Mouse (Mus musculus): ENCODE measurements at regions not wholly inside any gene's neighbourhood (a gene's known extent, or its start where the extent isn't known, plus 50 kb on each side); places are given as distances from the start of the nearest gene placed in this dataset.
"Not testable (repeated sequence)": the region's sequence is repeated elsewhere in the genome, so short reads cannot be mapped to it uniquely, and the experiment has no call there.

DNA sequence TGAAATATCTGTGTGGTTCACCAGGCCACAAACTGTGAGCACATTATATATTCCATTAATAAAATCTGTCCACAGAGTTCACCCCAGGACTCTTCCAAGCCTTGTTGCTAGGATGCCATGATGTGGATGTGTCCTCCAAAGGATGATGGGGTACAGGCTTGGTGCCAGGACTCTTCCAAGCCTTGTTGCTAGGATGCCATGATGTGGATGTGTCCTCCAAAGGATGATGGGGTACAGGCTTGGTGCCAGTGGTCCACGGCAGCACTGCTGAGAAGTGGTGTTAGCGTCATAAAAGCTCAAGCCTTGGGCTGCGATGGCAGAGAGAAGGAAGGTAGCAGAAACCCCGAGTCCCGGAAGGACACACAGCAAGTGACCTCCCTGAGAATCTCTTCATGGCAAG lies 153.4 kb downstream of the Srek1 start:
- DNase-seq (ENCODE audit: low spot score): not testable (repeated sequence)

DNA sequence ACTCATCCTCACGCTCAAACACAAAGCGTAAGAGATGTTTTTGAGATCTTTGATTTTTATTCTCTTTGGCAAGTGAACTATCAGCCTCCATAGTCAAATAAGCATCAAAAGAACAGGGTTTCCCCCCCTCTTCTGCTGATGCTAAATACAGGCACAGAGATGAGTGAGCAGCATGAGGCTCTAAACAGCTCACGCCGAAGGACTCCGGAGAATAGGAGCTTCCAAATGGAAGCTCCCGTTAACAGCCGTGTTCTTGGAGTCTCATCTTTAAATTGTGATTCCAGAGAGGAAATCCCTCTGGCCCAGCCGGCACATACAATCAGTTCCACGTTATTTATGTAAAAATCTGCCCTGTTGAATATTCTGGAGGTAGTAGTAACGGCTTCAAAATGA lies 161.1 kb downstream of the Srek1 start:
- DNase-seq (ENCODE audit: low spot score): no peak

DNA sequence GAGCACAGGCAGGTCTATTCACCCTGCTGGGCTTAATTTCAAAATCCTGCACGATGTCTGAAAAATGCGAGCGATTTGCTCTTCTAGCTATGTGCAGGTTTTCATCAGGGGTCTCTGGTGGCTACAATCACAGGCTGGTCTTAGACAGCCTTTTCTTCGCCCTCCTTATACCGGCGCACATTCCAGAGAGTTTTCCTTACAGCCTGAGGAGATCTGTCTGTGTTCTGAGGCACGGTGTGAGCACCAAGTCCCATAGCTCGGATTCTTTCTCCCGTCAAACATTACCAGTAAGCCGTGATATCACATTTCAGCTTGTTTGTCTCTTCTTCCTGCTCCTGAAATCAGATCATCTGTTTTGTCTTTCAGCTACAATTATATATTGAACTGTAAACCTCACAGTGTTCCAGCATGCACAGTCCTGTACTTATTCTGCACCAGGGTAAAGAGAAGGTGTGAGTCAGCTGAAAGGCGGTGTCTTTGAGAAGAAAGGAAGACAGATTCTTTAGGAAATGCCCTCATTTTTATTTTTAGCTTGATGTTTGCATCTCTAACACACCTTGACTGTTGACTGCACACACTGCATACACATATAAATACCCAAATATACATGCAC lies 161.6 kb downstream of the Srek1 start:
- DNase-seq (ENCODE audit: low spot score): no peak

DNA sequence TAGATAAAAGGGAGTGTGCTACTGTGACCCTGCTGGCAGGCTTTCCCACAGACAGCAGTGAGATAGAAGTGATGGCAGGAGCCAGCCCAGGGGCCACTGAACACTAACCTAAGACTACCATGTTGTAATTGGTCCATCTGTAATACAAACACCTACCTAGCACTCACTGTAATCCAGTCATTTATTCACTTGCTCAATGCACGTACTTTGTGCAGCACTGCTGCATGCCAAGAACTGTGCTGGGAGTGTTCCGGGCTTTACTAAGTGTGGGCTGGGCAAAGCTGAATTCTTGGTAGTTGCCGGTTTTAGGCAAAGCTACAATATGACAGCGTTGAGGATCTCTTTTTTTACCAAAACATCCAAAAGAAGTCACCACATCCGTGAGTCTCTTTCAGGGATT lies 172.1 kb downstream of the Srek1 start:
- DNase-seq (ENCODE audit: low spot score): peak; percentile 44

DNA sequence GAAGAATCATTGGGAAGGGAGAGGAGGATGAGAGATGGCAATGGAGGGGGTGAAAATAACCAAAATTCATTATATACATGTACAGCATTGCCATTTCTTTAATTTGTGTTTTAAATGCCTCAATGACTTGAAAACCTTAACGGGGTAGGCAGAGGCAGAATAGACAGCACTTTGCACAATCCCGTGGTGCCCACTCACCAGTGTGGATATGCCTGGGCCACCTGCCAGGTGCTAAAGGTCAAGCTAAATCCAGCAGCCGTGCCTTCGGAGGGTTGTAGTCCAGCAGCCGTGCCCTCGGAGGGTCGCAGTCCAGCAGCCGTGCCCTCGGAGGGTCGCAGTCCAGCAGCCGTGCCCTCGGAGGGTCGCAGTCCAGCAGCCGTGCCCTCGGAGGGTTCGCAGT lies 182.0 kb downstream of the Srek1 start:
- DNase-seq (ENCODE audit: low spot score): no peak

DNA sequence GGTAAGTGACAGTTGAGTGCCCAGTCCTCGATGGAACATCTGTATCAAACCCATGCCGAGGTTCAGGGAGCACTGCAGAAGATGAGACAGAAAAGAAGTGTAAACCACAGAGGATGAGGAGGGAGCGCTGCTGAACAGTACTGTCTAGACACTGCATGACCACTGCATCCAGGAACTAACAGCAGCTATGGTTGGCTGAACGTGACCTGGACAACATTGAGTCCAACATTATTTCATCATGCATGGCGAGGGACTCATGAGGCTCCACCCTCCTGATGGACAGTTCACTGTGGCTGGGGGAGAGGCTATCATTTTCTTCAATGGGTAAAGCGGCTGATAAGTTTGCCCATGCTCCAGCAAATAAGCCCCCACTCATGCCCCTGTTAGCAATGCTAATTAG lies 182.5 kb downstream of the Srek1 start:
- DNase-seq (ENCODE audit: low spot score): no peak

DNA sequence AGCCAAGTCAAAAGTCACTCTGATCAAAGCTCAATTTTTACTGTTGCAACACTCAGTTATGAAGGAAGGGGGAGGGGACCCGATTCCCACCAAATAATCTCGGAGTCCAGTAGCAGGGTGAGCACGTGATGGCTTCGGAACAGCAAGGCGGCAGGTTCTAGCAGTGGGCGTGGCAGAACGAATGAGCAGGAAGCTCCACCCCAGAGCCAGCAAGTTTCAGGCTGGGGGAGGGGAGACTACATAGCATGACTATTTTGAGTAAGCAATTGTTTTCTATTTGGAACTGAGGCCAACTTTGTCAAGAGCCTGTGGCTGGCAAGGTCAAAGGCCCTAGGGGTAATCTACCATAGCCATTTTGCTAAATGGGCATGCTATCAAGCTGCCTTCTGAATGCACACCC lies 183.0 kb downstream of the Srek1 start:
- not testable (repeated sequence) for DNase-seq (ENCODE audit: low spot score)

DNA sequence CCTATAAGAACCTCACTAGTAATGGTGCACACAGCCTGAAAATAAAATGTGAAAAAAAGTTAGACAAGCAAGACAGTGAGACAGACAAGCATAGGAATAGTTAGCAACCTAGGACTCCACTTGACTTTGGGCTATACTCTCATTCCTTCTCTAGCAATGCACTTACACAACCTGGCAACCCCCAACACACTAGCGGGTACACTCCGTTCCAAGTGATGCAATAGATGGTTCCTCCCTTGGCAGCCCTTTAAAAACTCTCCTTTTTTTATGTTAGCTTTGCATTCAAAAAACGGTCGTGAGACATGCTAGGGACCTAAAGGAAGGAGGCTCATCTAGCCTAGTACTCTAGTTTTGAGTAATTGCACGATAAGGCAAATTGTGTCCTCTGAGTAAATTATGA lies 184.8 kb downstream of the Srek1 start:
- no peak for DNase-seq (ENCODE audit: low spot score)

DNA sequence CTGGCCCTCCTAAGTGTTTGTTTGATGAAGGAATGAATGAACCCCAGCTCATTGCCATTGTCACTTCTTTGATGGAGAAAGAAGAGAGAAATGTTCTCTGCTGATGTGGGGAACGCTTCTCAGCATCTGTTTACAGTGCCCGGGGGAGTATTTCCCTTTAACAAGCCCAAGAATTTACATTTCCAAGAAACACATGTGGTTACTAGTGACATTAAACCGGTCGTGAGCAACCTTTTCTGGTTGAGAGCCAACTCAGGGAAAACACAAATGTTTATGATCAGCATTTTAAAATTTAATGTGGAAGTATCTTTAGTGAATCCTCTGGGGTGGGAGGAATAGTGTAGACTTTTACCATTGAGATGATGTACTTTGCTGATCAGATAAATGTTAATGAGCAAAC lies 197.6 kb downstream of the Srek1 start:
- no peak for DNase-seq (ENCODE audit: low spot score)

DNA sequence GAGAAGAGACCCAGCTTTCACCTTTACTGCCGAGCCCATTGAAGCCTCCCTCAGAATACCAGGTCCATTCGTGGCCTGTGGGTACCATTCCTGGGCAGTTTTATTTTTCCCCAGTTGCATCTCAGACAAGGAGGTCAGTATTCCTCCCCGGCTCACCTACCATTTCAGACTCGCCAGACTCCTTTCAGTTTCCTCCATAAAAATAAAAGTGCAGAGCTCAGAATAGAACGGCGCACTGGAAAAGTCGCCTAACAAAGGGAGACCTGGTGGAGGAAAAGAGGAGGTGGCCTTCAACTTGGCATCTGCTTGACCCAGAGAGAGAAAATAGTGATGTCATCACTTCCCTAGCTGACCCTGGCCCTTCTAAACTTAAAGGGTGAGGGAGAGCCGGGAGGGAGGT lies 209.7 kb downstream of the Srek1 start:
- DNase-seq (ENCODE audit: low spot score): no peak

DNA sequence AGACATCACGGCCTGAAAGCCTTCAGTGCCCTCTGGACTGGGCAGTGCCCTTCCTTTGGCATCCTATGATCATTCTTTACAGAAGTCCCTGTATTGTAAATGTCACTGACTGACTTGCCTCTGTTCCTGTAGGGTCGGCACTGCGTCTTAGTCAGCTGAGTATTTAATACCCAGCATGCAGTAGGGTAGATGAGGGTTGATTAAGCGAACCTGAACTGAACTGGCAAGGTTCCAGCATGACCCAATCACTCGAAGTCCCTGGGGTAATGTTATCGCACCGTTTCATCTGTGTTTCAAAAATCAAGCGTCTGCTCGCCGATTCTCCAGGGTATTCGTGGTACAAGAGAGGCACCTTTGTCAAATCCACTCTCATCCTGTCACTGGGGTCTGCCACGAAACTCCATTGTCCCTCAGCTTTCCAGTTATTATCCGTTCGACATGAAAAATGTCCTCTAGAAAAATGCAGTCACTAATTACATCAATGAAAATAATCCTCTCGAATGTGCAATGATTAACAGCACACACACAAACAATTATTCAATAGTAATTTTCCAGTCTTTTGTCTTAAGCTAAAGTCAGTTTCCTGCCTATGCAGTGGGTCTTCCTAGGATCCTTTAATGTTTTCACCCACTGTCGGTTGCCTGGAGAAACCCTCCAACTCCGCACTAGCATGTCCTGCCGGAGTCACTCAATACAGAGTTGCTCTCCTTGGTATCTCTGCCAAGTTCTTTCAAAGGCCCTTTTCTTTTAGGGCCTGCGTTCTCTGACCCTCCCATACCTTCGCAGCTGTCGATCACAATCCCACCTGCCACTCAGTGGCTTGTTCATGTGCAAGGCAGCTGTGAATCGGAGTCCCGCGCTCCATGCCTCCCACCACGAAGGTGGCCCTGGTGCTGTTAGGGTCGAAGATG lies 212.4 kb downstream of the Srek1 start:
- DNase-seq (ENCODE audit: low spot score): no peak

DNA sequence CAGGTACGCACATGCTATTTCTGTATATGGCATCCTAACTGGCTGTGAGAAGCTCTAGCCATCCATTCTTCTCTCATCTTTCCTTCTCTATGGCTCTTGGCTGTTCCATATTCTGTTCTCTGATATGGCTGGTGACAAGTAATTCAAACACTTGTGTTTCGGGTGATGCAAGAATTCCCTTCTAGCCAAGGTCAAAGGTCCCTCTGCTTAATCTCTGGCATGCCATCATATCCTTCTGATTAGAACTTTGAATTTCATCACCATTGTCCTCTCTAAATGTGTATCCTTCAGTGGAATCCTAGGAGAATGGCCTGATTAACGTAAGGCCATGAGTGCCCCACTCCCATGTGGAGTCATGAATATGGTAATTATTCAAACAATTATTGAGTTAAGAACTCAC lies 215.5 kb downstream of the Srek1 start:
- DNase-seq (ENCODE audit: low spot score): no peak

DNA sequence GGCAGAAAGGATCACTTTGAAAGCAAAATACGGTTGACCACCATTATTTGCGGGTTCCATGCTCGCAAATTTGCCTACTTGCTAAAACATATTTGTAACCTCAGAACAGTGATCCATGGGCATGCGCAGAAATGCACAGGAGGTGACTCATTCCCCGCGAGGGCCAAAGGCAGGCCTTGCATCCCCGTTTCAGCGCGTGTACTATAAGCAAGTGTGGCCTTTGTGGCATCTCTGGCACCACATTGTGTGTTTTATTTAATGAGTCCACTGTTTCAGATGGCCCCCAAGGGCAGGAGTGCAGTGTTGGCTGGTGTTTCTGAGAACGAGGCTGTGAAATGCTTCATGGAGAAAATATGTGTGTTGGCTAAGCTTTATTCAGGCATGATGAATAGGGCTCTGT lies 205.3 kb upstream of the Mast4 start:
- DNase-seq (ENCODE audit: low spot score): no peak

DNA sequence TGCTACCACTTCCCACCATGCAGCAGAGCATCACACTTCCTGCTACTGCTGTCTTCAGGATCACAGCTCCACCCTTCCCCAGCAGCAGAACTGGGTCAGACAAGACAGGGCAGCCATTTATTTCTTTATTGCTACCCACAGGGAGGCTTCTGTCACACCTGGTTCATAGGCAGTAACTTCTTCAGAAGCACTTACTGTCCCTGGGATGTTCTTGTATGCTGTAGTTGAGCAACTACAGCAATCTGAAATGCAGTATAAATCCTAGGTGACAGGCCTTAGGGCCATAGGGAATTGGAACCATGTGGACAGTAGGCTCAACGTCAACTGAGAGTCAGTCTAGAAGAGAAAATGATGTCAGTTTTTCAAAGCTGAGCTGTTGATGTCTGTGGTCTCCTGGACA lies 179.5 kb upstream of the Mast4 start:
- DNase-seq (ENCODE audit: low spot score): no peak

DNA sequence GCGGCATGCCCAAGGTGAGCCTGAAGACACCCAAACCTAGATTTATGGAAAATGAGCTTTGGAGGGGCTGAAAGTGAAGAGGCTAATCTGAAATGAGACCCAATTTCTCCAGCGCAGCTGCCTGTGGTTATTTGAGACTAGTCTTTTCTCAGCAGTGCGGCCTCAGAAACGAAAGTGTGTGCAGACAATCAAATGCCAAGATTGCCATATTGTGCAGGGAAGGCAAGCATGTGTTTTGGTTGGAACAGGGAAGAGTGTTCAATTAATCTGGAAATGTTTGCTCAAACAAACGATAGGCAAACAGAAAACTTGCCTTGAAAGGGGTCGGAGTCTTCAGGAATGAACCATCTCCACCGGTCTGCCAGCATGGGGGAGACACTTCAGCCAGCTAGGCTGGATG lies 178.2 kb upstream of the Mast4 start:
- no peak for DNase-seq (ENCODE audit: low spot score)

DNA sequence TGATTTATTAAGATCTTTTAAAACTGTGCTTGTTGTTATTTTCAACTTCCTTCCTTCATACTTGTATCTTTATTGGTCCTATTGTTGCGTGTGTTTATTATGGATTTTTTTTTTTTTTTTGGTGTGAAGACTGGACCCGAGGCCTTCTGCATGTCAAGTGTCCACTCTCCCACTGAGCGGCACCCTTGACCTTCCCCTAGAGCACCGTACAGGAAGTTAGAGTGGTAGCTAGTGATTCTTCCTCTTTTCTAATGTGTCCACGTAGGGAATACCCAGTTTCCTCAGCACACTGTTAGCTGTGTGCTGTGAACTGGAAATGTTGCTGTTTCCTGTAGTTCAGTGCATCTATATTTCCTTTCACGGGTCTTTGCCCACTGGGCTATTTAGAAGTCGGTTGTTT lies 170.7 kb upstream of the Mast4 start:
- DNase-seq (ENCODE audit: low spot score): no peak

DNA sequence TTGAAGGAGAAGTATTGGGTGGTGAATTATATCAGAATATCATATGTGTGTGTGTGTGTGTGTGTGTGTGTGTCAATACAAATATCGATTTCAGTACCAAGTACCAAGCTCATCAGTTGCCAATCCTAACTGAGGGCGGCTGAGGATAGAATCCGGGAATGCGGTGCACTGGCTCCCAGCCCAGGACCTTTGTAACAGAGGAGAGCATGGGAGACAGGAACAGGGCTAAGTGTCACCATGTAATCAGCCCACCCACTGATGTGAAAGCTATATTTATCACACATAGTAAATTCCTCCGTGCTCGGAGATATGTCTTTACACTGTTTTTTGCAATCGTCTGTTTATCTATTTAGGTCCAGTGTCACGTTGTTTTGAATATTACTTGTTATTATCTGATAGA lies 165.1 kb upstream of the Mast4 start:
- peak; percentile 33 for DNase-seq (ENCODE audit: low spot score)

DNA sequence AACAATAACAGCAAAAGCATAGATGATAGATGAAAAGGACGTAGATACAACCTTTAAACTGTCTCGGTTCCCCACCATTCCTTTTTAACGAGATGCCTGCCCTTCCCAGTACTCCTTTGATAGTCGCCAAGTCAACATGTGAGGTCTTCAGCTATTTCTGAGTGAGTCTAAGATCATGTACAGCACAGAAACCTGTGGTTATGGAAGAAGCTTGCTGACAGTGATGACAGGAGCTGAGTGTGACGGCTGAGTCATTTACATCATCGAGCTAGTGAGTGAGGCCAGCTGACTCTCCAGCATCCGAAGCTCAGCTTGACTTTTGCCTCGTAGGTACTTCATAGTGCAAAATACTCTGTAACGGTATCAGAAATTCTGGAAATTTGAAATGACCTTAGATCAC lies 160.1 kb upstream of the Mast4 start:
- no peak for DNase-seq (ENCODE audit: low spot score)

DNA sequence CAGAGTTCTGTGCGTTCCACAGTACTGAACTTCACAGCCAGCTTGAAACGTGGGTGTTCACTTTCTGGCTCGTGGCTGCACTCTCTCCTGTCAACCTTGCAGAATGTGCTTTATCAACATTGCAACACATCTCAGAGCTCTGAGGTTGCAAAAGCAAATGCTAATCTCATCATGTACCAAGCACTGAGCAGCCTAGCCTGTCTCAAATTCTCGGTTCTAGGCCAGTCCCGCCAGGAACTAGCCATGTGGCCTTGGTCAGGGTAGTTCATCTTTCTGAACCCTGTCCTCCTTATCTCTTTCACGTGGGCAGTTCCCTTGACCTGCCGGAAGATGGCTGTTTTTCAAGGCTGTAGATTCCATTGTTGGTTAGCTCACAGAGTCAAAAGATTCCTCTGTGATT lies 159.3 kb upstream of the Mast4 start:
- DNase-seq (ENCODE audit: low spot score): peak; percentile 75

DNA sequence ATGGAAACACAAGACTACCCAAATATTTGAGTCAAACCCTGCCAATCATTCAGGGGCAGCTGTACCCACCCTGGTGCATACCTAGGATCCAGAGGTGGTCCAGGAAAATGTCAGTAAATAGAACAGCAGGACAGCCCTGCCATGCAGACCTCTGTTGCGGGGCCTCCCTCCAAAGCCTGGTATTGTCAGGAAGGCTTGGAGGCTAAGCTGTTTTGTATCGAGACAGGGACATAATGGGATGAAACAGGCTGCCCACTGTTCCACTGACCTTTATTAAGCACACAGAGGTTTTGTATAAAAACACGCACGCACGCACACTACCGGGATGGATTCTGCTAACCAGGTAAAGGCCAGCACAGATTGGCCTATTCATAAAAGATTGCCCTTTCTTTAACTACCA lies 155.8 kb upstream of the Mast4 start:
- no peak for DNase-seq (ENCODE audit: low spot score)

DNA sequence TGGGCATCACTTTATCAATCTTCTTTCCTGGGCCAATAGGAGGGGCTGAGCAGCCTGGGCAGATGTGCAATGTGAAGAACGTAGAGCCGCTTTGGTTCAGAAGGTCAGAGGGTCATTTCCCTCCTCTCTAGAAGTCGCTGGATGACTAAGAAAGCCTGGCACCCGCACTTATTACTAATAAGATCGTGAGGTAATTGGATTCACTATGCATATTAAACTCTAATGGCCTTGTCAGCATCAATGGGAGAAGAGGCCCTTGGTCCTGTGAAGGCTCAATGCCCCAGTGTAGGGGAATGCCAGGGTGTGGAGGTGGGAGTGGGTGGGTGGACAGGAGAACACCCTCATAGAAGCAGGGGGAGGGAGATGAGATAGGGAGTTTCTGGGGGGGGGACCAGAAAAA lies 149.8 kb upstream of the Mast4 start:
- no peak for DNase-seq (ENCODE audit: low spot score)

DNA sequence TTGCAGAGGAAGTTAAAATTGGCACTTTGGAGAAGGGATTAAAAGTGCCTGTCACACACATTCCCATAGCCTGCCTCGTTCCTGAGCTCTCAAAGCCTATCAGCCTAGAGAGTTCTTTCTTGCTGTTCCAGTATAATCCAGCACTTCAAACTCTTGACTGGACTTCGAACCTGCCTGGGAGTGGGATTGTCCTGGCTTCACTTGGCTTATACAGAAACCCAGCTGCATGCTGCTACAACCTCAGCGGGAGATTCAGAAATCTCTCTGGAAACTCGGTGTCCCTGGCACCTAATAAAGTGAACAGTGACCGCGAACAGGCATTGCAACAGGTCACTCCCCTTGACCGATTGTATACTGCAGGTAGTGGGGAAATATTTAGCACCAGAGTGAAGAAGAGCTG lies 149.1 kb upstream of the Mast4 start:
- no peak for DNase-seq (ENCODE audit: low spot score)

DNA sequence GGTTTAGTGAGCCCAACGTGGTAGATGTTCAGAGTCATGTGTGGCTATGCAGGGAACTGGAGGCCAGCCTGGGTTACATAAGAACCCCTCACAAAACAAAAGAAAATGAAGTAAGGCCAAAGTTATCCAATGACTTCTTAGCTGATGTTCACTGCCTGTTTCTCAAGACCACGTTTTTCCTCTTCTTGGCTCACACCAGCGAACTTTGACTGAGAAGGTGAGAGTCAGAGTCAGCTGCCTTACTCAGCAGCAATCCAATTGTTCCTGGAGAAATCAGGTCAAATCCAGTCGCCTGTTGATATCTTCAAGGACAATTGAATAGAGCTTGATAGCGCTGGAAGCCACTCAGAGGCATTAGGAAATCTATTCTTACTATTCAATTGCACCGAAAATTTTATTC lies 142.0 kb upstream of the Mast4 start:
- no peak for DNase-seq (ENCODE audit: low spot score)

DNA sequence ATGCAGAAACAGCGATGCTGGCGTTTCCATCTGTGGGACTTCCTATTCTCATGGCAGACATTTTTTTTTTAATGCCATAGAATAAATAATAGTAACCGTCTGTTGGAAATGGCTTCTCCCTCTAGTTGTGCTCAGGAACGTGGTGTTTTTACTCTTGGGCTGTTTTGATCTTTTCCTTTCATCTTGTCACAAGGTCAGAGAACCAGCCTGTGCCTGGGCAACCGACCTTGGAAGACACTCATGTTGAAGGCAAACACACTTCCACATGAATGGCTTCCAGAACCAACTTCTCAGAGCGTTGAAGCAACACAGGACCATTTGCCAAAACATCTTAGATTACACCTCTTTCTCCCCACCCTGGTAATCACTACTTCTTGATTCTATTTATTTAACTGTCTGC lies 137.9 kb upstream of the Mast4 start:
- peak; percentile 26 for DNase-seq (ENCODE audit: low spot score)

Measured in ovary, adult 18-20 months (tissue).